Mouse (Mus musculus): ENCODE data around the gene Cdc42ep2. TPM values are rescaled to one million over a fixed set of nuclear protein-coding genes. Genes with fewer than 3 reads are reported as not detected.
A peak's percentile ranks its signal among the peaks of the same experiment; 100 is the strongest.

Cdc42ep2 gene
- total RNA-seq, 2 experiments from 2014 or later, result 0.38 TPM; not detected in 1

- no peak for ATAC-seq (replicated peaks; ENCODE audit: low FRiP score, poor library complexity, severe bottlenecking)
These were observed 19.5 kb upstream of the Cdc42ep2 start for GRCm38 (mm10) chr19:5944145-5944544.

GRCm38 (mm10) chr19:5943404-5943803 lies 18.8 kb upstream of the Cdc42ep2 start:
- no peak for ATAC-seq (replicated peaks; ENCODE audit: low FRiP score, poor library complexity, severe bottlenecking)

GRCm38 (mm10) chr19:5942581-5942980 lies 18.0 kb upstream of the Cdc42ep2 start:
- ATAC-seq (replicated peaks; ENCODE audit: low FRiP score, poor library complexity, severe bottlenecking), result no peak

GRCm38 (mm10) chr19:5940656-5941055 lies 16.0 kb upstream of the Cdc42ep2 start:
- no peak for ATAC-seq (replicated peaks; ENCODE audit: low FRiP score, poor library complexity, severe bottlenecking)

- no peak for ATAC-seq (replicated peaks; ENCODE audit: low FRiP score, poor library complexity, severe bottlenecking)
These were observed 15.6 kb upstream of the Cdc42ep2 start for GRCm38 (mm10) chr19:5940173-5940572.

- no peak for ATAC-seq (replicated peaks; ENCODE audit: low FRiP score, poor library complexity, severe bottlenecking)
These were observed 15.1 kb upstream of the Cdc42ep2 start for GRCm38 (mm10) chr19:5939715-5940114.

GRCm38 (mm10) chr19:5938516-5938915 lies 13.9 kb upstream of the Cdc42ep2 start:
- ATAC-seq (replicated peaks; ENCODE audit: low FRiP score, poor library complexity, severe bottlenecking), result no peak

- peak; percentile 90 for ATAC-seq (replicated peaks; ENCODE audit: low FRiP score, poor library complexity, severe bottlenecking)
These were observed 13.3 kb upstream of the Cdc42ep2 start for GRCm38 (mm10) chr19:5937836-5938406.

GRCm38 (mm10) chr19:5937095-5937835 lies 12.6 kb upstream of the Cdc42ep2 start:
- ATAC-seq (replicated peaks; ENCODE audit: low FRiP score, poor library complexity, severe bottlenecking), result no peak

GRCm38 (mm10) chr19:5935691-5936090 lies 11.1 kb upstream of the Cdc42ep2 start:
- ATAC-seq (replicated peaks; ENCODE audit: low FRiP score, poor library complexity, severe bottlenecking), result no peak

GRCm38 (mm10) chr19:5935266-5935665 lies 10.7 kb upstream of the Cdc42ep2 start:
- no peak for ATAC-seq (replicated peaks; ENCODE audit: low FRiP score, poor library complexity, severe bottlenecking)

GRCm38 (mm10) chr19:5929634-5930596 lies 5.3 kb upstream of the Cdc42ep2 start:
- ATAC-seq (replicated peaks; ENCODE audit: low FRiP score, poor library complexity, severe bottlenecking), result no peak

- no peak for ATAC-seq (replicated peaks; ENCODE audit: low FRiP score, poor library complexity, severe bottlenecking)
These were observed 3.9 kb upstream of the Cdc42ep2 start for GRCm38 (mm10) chr19:5928546-5928945.

- peak; percentile 50 for ATAC-seq (replicated peaks; ENCODE audit: low FRiP score, poor library complexity, severe bottlenecking)
These were observed 3.5 kb upstream of the Cdc42ep2 start for GRCm38 (mm10) chr19:5928104-5928503.

- ATAC-seq (replicated peaks; ENCODE audit: low FRiP score, poor library complexity, severe bottlenecking), result no peak
These were observed 2.9 kb upstream of the Cdc42ep2 start for GRCm38 (mm10) chr19:5927532-5927931.

- ATAC-seq (replicated peaks; ENCODE audit: low FRiP score, poor library complexity, severe bottlenecking), result no peak
These were observed 2.4 kb upstream of the Cdc42ep2 start for GRCm38 (mm10) chr19:5927026-5927425.

GRCm38 (mm10) chr19:5925311-5925855 lies 767 bp upstream of the Cdc42ep2 start:
- no peak for ATAC-seq (replicated peaks; ENCODE audit: low FRiP score, poor library complexity, severe bottlenecking)

- peak; percentile 60 for ATAC-seq (replicated peaks; ENCODE audit: low FRiP score, poor library complexity, severe bottlenecking)
These were observed 465 bp downstream of the Cdc42ep2 start for GRCm38 (mm10) chr19:5923990-5924712.

- no peak for ATAC-seq (replicated peaks; ENCODE audit: low FRiP score, poor library complexity, severe bottlenecking)
These were observed 1.7 kb downstream of the Cdc42ep2 start for GRCm38 (mm10) chr19:5922963-5923362.
